Mouse (Mus musculus): ENCODE results near the gene Dennd1a.
A peak's percentile ranks its signal among the peaks of the same experiment; 100 is the strongest.

The Dennd1a gene

GRCm38 (mm10) chr2:38286733-38287551 lies at the start of gene Dennd1a:
TSS of gene Dennd1a (minus strand) at chr2:38287390.
- DNase-seq (ENCODE audit: low read depth): peak; percentile 71

- no peak for DNase-seq (ENCODE audit: low read depth)
These were observed 49.4 kb upstream of the Dennd1a start for GRCm38 (mm10) chr2:38336606-38337005.

- DNase-seq (ENCODE audit: low read depth): no peak
These were observed 46.5 kb upstream of the Dennd1a start for GRCm38 (mm10) chr2:38333586-38334119.

- DNase-seq (ENCODE audit: low read depth): no peak
These were observed 39.5 kb upstream of the Dennd1a start for GRCm38 (mm10) chr2:38326671-38327070.

GRCm38 (mm10) chr2:38323380-38323779 lies 36.2 kb upstream of the Dennd1a start:
- no peak for DNase-seq (ENCODE audit: low read depth)

- no peak for DNase-seq (ENCODE audit: low read depth)
These were observed 33.7 kb upstream of the Dennd1a start for GRCm38 (mm10) chr2:38320911-38321310.

- no peak for DNase-seq (ENCODE audit: low read depth)
These were observed 31.9 kb upstream of the Dennd1a start for GRCm38 (mm10) chr2:38319086-38319485.

- DNase-seq (ENCODE audit: low read depth): no peak
These were observed 26.2 kb upstream of the Dennd1a start for GRCm38 (mm10) chr2:38313399-38313798.

GRCm38 (mm10) chr2:38312921-38313320 lies 25.7 kb upstream of the Dennd1a start:
- no peak for DNase-seq (ENCODE audit: low read depth)

- no peak for DNase-seq (ENCODE audit: low read depth)
These were observed 18.0 kb upstream of the Dennd1a start for GRCm38 (mm10) chr2:38305152-38305551.

GRCm38 (mm10) chr2:38300941-38301340 lies 13.8 kb upstream of the Dennd1a start:
- no peak for DNase-seq (ENCODE audit: low read depth)

GRCm38 (mm10) chr2:38295939-38296338 lies 8.7 kb upstream of the Dennd1a start:
- DNase-seq (ENCODE audit: low read depth): no peak

- DNase-seq (ENCODE audit: low read depth): no peak
These were observed 4.3 kb upstream of the Dennd1a start for GRCm38 (mm10) chr2:38291526-38291925.

GRCm38 (mm10) chr2:38288226-38288625 lies 1.0 kb upstream of the Dennd1a start:
- no peak for DNase-seq (ENCODE audit: low read depth)

GRCm38 (mm10) chr2:38286433-38286732 lies 807 bp downstream of the Dennd1a start:
- DNase-seq (ENCODE audit: low read depth): peak; percentile 44

GRCm38 (mm10) chr2:38285781-38286432 lies 1.3 kb downstream of the Dennd1a start:
- DNase-seq (ENCODE audit: low read depth): no peak

GRCm38 (mm10) chr2:38283961-38284360 lies 3.2 kb downstream of the Dennd1a start:
- DNase-seq (ENCODE audit: low read depth): no peak

GRCm38 (mm10) chr2:38280376-38280775 lies 6.8 kb downstream of the Dennd1a start:
- DNase-seq (ENCODE audit: low read depth): no peak

GRCm38 (mm10) chr2:38274973-38275372 lies 12.2 kb downstream of the Dennd1a start:
- no peak for DNase-seq (ENCODE audit: low read depth)

GRCm38 (mm10) chr2:38263653-38264052 lies 23.5 kb downstream of the Dennd1a start:
- no peak for DNase-seq (ENCODE audit: low read depth)

- DNase-seq (ENCODE audit: low read depth): no peak
These were observed 28.1 kb downstream of the Dennd1a start for GRCm38 (mm10) chr2:38259052-38259451.

GRCm38 (mm10) chr2:38237616-38238015 lies 49.6 kb downstream of the Dennd1a start:
- DNase-seq (ENCODE audit: low read depth): no peak

- peak; percentile 48 for DNase-seq (ENCODE audit: low read depth)
These were observed 51.6 kb downstream of the Dennd1a start for GRCm38 (mm10) chr2:38235593-38235992.
